Mouse (Mus musculus): ENCODE results near the gene Aplp1. TPM values are rescaled to one million over a fixed set of nuclear protein-coding genes. Genes with fewer than 3 reads are reported as not detected.

Aplp1 gene
- polyA plus RNA-seq, 1 experiment: 2.1 TPM

- TF ChIP-seq GATA1 (IDR thresholded peaks at IDR 0.05; ENCODE audit: borderline replicate concordance, low read length): no peak
- TF ChIP-seq FLI1 (IDR thresholded peaks at IDR 0.05; ENCODE audit: low read length): no peak
- peaks cover 53% of the 10 kb centered on the region for H3K4me1 ChIP-seq
- H3K36me3 ChIP-seq (replicated peaks; ENCODE audit: low read length): peaks cover 25% of the 10 kb centered on the region
These were observed 13.5 kb downstream of the Aplp1 start for GRCm38 (mm10) chr7:30431793-30432192.

GRCm38 (mm10) chr7:30430191-30430590 is 15.1 kb downstream of the Aplp1 start:
- Histone ChIP-seq H3K9me3 (no peaks in the 10 kb centered on the region), H3K36me3 (replicated peaks; ENCODE audit: low read length) (peaks cover 40% of the 10 kb centered on the region), H3K4me1 (peaks cover 56% of the 10 kb centered on the region), H3K4me3 (replicated peaks) (no peak overlapping the region), H3K27me3 (replicated peaks) (peaks cover 11% of the 10 kb centered on the region)
- no peak for TF ChIP-seq FLI1 (IDR thresholded peaks at IDR 0.05; ENCODE audit: low read length)
- no peak for TF ChIP-seq GATA1 (IDR thresholded peaks at IDR 0.05; ENCODE audit: borderline replicate concordance, low read length)

More at GRCm38 (mm10) chr7:30431793-30432192, 13.5 kb downstream of the Aplp1 start:
- H3K27me3 ChIP-seq (replicated peaks): peaks cover 27% of the 10 kb centered on the region
- H3K9me3 ChIP-seq: no peaks in the 10 kb centered on the region
- no peak overlapping the region for H3K4me3 ChIP-seq (replicated peaks)

- Histone ChIP-seq H3K27me3 (replicated peaks) (peaks cover 6% of the 10 kb centered on the region), H3K4me3 (replicated peaks) (no peak overlapping the region), H3K4me1 (peaks cover 56% of the 10 kb centered on the region), H3K9me3 (no peaks in the 10 kb centered on the region), H3K36me3 (replicated peaks; ENCODE audit: low read length) (peaks cover 48% of the 10 kb centered on the region)
- TF ChIP-seq FLI1 (IDR thresholded peaks at IDR 0.05; ENCODE audit: low read length): no peak
- TF ChIP-seq GATA1 (IDR thresholded peaks at IDR 0.05; ENCODE audit: borderline replicate concordance, low read length): no peak
These were observed 16.0 kb downstream of the Aplp1 start for GRCm38 (mm10) chr7:30429327-30429726.

GRCm38 (mm10) chr7:30423071-30423641 is 22.2 kb downstream of the Aplp1 start:
- TF ChIP-seq FLI1 (IDR thresholded peaks at IDR 0.05; ENCODE audit: low read length) (no peak), GATA1 (IDR thresholded peaks at IDR 0.05; ENCODE audit: borderline replicate concordance, low read length) (no peak)
- Histone ChIP-seq H3K4me3 (replicated peaks) (peak overlapping the region; percentile 94), H3K27me3 (replicated peaks) (no peaks in the 10 kb centered on the region), H3K9me3 (no peaks in the 10 kb centered on the region), H3K4me1 (peaks cover 70% of the 10 kb centered on the region), H3K36me3 (replicated peaks; ENCODE audit: low read length) (peaks cover 50% of the 10 kb centered on the region)

- Histone ChIP-seq H3K36me3 (replicated peaks; ENCODE audit: low read length) (peaks cover 44% of the 10 kb centered on the region), H3K4me3 (replicated peaks) (peak overlapping the region; percentile 94), H3K9me3 (no peaks in the 10 kb centered on the region), H3K4me1 (peaks cover 76% of the 10 kb centered on the region), H3K27me3 (replicated peaks) (no peaks in the 10 kb centered on the region)
- TF ChIP-seq GATA1 (IDR thresholded peaks at IDR 0.05; ENCODE audit: borderline replicate concordance, low read length) (no peak), FLI1 (IDR thresholded peaks at IDR 0.05; ENCODE audit: low read length) (no peak)
These were observed 22.8 kb downstream of the Aplp1 start for GRCm38 (mm10) chr7:30422560-30422959.

GRCm38 (mm10) chr7:30421890-30422435 is 23.4 kb downstream of the Aplp1 start:
- TF ChIP-seq FLI1 (IDR thresholded peaks at IDR 0.05; ENCODE audit: low read length) (no peak), GATA1 (IDR thresholded peaks at IDR 0.05; ENCODE audit: borderline replicate concordance, low read length) (no peak)
- peaks cover 38% of the 10 kb centered on the region for H3K36me3 ChIP-seq (replicated peaks; ENCODE audit: low read length)
- peaks cover 82% of the 10 kb centered on the region for H3K4me1 ChIP-seq
- peak overlapping the region; percentile 94 for H3K4me3 ChIP-seq (replicated peaks)
- H3K27me3 ChIP-seq (replicated peaks): no peaks in the 10 kb centered on the region
- H3K9me3 ChIP-seq: no peaks in the 10 kb centered on the region

- Histone ChIP-seq H3K36me3 (replicated peaks; ENCODE audit: low read length) (peaks cover 31% of the 10 kb centered on the region), H3K4me1 (peaks cover 85% of the 10 kb centered on the region), H3K4me3 (replicated peaks) (peak within 1 kb of the TSS; percentile 94), H3K9me3 (no peaks in the 10 kb centered on the region), H3K27me3 (replicated peaks) (no peaks in the 10 kb centered on the region)
- TF ChIP-seq GATA1 (IDR thresholded peaks at IDR 0.05; ENCODE audit: borderline replicate concordance, low read length): no peak
- no peak for TF ChIP-seq FLI1 (IDR thresholded peaks at IDR 0.05; ENCODE audit: low read length)
These were observed 24.0 kb downstream of the Aplp1 start, which contains the start of gene Nfkbid for GRCm38 (mm10) chr7:30421175-30421889. Gene Nfkbid, plus strand, starts transcription at chr7:30421732.

GRCm38 (mm10) chr7:30420673-30421072 is 24.7 kb downstream of the Aplp1 start:
- H3K36me3 ChIP-seq (replicated peaks; ENCODE audit: low read length): peaks cover 26% of the 10 kb centered on the region
- H3K4me1 ChIP-seq: peaks cover 84% of the 10 kb centered on the region
- H3K9me3 ChIP-seq: no peaks in the 10 kb centered on the region
- TF ChIP-seq FLI1 (IDR thresholded peaks at IDR 0.05; ENCODE audit: low read length) (no peak), GATA1 (IDR thresholded peaks at IDR 0.05; ENCODE audit: borderline replicate concordance, low read length) (no peak)
- H3K27me3 ChIP-seq (replicated peaks): no peaks in the 10 kb centered on the region
- H3K4me3 ChIP-seq (replicated peaks): peak overlapping the region; percentile 94

GRCm38 (mm10) chr7:30419561-30420499 is 25.5 kb downstream of the Aplp1 start, which contains the start of gene Hcst:
Gene Hcst, minus strand, starts transcription at chr7:30419854.
- H3K9me3 ChIP-seq: 0 out of 2 replicates have a peak, but pooled peaks cover 2% of the 10 kb centered on the region
- peaks cover 17% of the 10 kb centered on the region for H3K36me3 ChIP-seq (replicated peaks; ENCODE audit: low read length)
- no peaks in the 10 kb centered on the region for H3K27me3 ChIP-seq (replicated peaks)
- TF ChIP-seq FLI1 (IDR thresholded peaks at IDR 0.05; ENCODE audit: low read length): peak; percentile 17; the same call in 1 of the 2 replicates
- TF ChIP-seq GATA1 (IDR thresholded peaks at IDR 0.05; ENCODE audit: borderline replicate concordance, low read length): no peak
- H3K4me1 ChIP-seq: peaks cover 81% of the 10 kb centered on the region
- H3K4me3 ChIP-seq (replicated peaks): peak within 1 kb of the TSS; percentile 94

All from megakaryocyte, embryonic 14.5 days (primary cell).